Mouse (Mus musculus): ENCODE measurements around the gene Anks4b. TPM values are rescaled to one million over a fixed set of nuclear protein-coding genes. Genes with fewer than 3 reads are reported as not detected.

Gene Anks4b
- polyA plus RNA-seq (2017; shearing (Covaris generic)) = not detected

DNA sequence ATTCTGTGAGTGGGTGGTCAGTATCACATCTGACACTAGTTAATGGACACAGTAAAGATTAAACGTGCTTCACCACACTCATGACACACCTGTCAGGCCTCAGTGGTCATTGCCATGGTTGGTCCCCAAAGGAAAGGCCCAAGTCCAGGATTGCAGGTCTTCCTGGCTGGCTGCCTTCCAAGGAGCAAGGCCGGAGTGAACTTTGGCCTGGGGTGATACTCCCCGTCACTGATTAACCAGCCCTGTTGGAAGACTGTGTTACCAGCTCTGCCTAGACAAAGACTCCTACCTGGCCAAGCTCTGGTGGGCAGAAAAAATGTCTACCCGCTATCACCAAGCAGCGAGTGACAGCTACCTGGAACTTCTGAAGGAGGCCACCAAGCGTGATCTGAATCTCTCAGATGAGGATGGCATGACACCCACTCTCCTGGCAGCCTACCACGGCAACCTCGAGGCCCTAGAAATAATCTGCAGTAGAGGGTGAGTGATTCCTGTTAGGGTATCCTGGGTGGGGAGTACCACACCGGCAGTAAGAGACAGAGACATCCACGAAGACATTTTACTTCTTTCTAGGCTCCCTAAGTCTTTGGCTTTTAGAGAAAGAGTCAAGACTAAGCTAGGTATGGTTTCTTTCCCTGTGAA lies at the start of gene Anks4b:
Gene Anks4b, plus strand, starts transcription at position 256 of the 642 bp plus-strand sequence.

GRCm38 (mm10) chr7:120145191-120145590 lies 28.5 kb upstream of the Anks4b start, which contains the start of gene Zp2:
Zp2 (minus strand) TSS chr7:120145291.

GRCm38 (mm10) chr7:120201771-120202170 lies 28.1 kb downstream of the Anks4b start, which contains the start of gene Crym:
Crym (minus strand) TSS chr7:120202111.

GRCm38 (mm10) chr7:120203789-120204188 lies 30.1 kb downstream of the Anks4b start, which contains the start of gene Abca14:
Abca14 (plus strand) TSS chr7:120203961.

Other genes starting within 250 kb of the Anks4b start
- gene Dnah3, start 78.6 kb upstream of the Anks4b start, polyA plus RNA-seq (2017; shearing (Covaris generic)) = 0.07 TPM
- 9.3 TPM for gene Tmem159, start 71.5 kb upstream of the Anks4b start, polyA plus RNA-seq (2017; shearing (Covaris generic))
- not detected for gene Zp2, start 28.6 kb upstream of the Anks4b start, polyA plus RNA-seq (2017; shearing (Covaris generic))
- gene Crym, start 28.3 kb downstream of the Anks4b start, polyA plus RNA-seq (2017; shearing (Covaris generic)) = not detected
- not detected for gene Abca14, start 30.1 kb downstream of the Anks4b start, polyA plus RNA-seq (2017; shearing (Covaris generic))
- gene Abca15, start 154.8 kb downstream of the Anks4b start, polyA plus RNA-seq (2017; shearing (Covaris generic)) = not detected
- not detected for gene Abca16, start 235.8 kb downstream of the Anks4b start, polyA plus RNA-seq (2017; shearing (Covaris generic))

Data from inflammation-experienced regulatory T-cells, adult 16 weeks (primary cell).